Mouse (Mus musculus) testis, adult 2 months (tissue): ENCODE measurements around the gene Gbp7. TPM values are rescaled to one million over a fixed set of nuclear protein-coding genes. Genes with fewer than 3 reads are reported as not detected.

ENCODE experiments used
- H3K27ac ChIP-seq: fragments of 200-500 bp; 2 replicates; pipeline ENCODE4 v1.5.1; 2012; ENCODE audit warnings: low read depth, low read length; ENCODE audit not compliant: control insufficient read depth, insufficient read depth
- H3K27me3 ChIP-seq: fragments of 200-500 bp; 2 replicates; pipeline ENCODE4 v1.6.1; 2012; ENCODE audit warnings: mild to moderate bottlenecking, low read length, moderate library complexity; ENCODE audit not compliant: control insufficient read depth, insufficient read depth
- H3K36me3 ChIP-seq: fragments of 200-500 bp; 2 replicates; pipeline ENCODE4 v1.6.1; 2012; ENCODE audit warnings: mild to moderate bottlenecking, low read length; ENCODE audit not compliant: control insufficient read depth, insufficient read depth
- H3K4me1 ChIP-seq: fragments of 200-500 bp; 2 replicates; pipeline ENCODE4 v1.6.1; 2012; ENCODE audit warnings: low read length; ENCODE audit not compliant: control insufficient read depth, insufficient read depth
- H3K4me3 ChIP-seq: fragments of 200-500 bp; 2 replicates; pipeline ENCODE4 v1.5.1; 2012; ENCODE audit warnings: low read depth, mild to moderate bottlenecking, low read length, moderate library complexity, mixed read lengths; ENCODE audit not compliant: control insufficient read depth
- CTCF ChIP-seq: fragments of 200-500 bp; IDR thresholded peaks from 2 replicates; pipeline ENCODE4 v1.5.1; 2012; ENCODE audit warnings: low read depth, mild to moderate bottlenecking, inconsistent platforms, low read length, moderate library complexity; ENCODE audit not compliant: control insufficient read depth, insufficient read depth, insufficient replicate concordance
- POLR2A ChIP-seq: fragments of 200-500 bp; IDR thresholded peaks from 2 replicates; pipeline ENCODE4 v1.6.1; 2012; ENCODE audit warnings: low read depth, mild to moderate bottlenecking, inconsistent platforms, low read length, moderate library complexity; ENCODE audit not compliant: control insufficient read depth
- polyA plus RNA-seq: library from polyadenylated mRNA; depleted of rRNA; stranded (reverse); fragments of >200 nt; gene quantifications from 2 replicates; pipeline ENCODE4 v1.2.3, GENCODE M21; 2012; rRNA removed

Gbp7 gene
- polyA plus RNA-seq = 0.22 and 0.25 TPM in 2 replicates

DNA sequence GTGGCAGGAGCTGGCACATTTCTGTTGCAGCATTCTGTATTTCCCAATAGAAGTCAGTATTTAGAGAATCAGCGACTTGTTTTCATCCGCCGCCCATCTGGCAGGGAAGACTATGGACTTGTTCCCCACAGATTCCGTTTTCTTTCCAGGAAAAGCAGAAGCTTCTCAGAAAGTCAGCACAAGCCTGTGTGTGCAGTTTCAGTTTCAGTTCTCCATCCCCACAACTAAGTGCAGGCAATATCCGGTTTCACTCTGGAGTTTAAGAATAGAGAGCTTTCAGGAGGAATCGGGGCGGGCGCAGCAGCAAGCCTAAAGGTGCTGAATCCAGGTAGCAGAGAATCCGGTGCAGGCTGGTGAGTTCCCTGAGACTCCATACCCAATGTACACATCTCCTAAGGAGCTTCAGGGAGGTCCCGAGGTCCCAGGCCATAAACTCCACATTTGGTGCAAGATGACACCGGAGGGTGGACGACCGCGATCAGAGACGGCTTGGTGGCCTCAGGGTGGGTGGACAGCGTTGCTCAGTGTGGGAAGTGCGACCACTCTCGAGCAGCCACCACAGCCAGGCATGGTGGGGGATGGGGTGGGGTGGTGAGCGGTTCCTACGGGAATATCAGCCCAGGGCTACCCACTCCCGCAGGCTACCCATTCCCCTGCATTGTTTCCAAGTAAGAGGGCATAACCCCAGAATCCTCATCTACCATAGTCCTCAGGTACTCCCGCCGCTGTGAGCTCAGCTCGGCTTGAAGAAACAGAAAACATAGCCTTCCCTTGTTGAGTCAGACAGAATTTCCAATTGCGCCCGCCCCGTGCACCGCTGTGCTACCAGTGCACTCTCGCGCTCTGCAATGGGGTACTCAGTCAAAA is at the start of gene Gbp7:
Gbp7 (plus strand) TSS at position 256 of the 867 bp plus-strand sequence.
- H3K27ac ChIP-seq = peak within 1 kb of the TSS; percentile 34
- no peaks in the 10 kb centered on the region for H3K36me3 ChIP-seq
- H3K27me3 ChIP-seq = no peaks in the 10 kb centered on the region
- H3K4me3 ChIP-seq = peak within 1 kb of the TSS; percentile 82
- TF ChIP-seq POLR2A (no peak), CTCF (no peak)
- H3K4me1 ChIP-seq = peaks cover 2% of the 10 kb centered on the region; the same call in 1 of the 2 replicates

DNA sequence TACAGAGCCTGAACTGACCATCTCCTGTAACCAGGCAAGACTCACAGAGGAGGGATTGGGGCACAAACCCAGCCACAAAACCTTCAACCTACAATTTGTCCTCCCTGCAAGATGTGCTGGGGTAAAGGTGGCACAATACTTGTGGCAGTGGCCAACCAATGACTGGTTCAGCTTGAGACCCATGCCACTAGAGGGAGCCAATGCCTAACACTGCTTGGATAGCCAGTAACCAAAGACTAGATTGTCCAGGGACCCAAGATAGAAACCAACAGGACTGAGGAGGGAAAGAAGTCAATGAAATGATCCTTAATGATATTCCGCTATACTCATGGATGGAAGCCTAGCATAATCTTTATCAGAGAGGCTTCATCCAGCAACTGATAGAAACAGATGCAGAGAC is 39.7 kb upstream of the Gbp7 start:
- Histone ChIP-seq H3K4me1 (no peaks in the 10 kb centered on the region), H3K27me3 (no peaks in the 10 kb centered on the region), H3K4me3 (no peak overlapping the region), H3K36me3 (no peaks in the 10 kb centered on the region), H3K27ac (no peak overlapping the region)
- TF ChIP-seq CTCF (peak; percentile 62; the same call in 1 of the 2 replicates), POLR2A (no peak)

GRCm38 (mm10) chr3:142493536-142494061 is 36.5 kb upstream of the Gbp7 start, which contains the start of gene Gbp5:
TSS of gene Gbp5 (plus strand) at chr3:142493978.
- H3K27ac ChIP-seq = no peak within 1 kb of the TSS
- no peak for TF ChIP-seq POLR2A
- TF ChIP-seq CTCF = no peak
- H3K27me3 ChIP-seq = no peaks in the 10 kb centered on the region

GRCm38 (mm10) chr3:142495146-142495655 is 34.9 kb upstream of the Gbp7 start:
- H3K4me3 ChIP-seq = no peak overlapping the region
- H3K36me3 ChIP-seq = no peaks in the 10 kb centered on the region
- H3K27me3 ChIP-seq = no peaks in the 10 kb centered on the region
- TF ChIP-seq POLR2A (no peak), CTCF (no peak)
- no peaks in the 10 kb centered on the region for H3K4me1 ChIP-seq
- no peak overlapping the region for H3K27ac ChIP-seq

More at GRCm38 (mm10) chr3:142493536-142494061, 36.5 kb upstream of the Gbp7 start, which contains the start of gene Gbp5:
- Histone ChIP-seq H3K4me1 (no peaks in the 10 kb centered on the region), H3K4me3 (no peak within 1 kb of the TSS), H3K36me3 (no peaks in the 10 kb centered on the region)

GRCm38 (mm10) chr3:142496113-142497101 is 33.7 kb upstream of the Gbp7 start:
- Histone ChIP-seq H3K27ac (peak overlapping the region; percentile 14), H3K4me1 (no peaks in the 10 kb centered on the region), H3K27me3 (no peaks in the 10 kb centered on the region), H3K36me3 (no peaks in the 10 kb centered on the region), H3K4me3 (no peak overlapping the region; the same call in 1 of the 2 replicates)
- TF ChIP-seq CTCF (no peak), POLR2A (no peak)

GRCm38 (mm10) chr3:142497123-142497841 is 32.9 kb upstream of the Gbp7 start:
- no peaks in the 10 kb centered on the region for H3K4me1 ChIP-seq
- H3K27ac ChIP-seq = peak overlapping the region; percentile 14
- H3K4me3 ChIP-seq = peak overlapping the region; percentile 35; the same call in 1 of the 2 replicates
- H3K36me3 ChIP-seq = no peaks in the 10 kb centered on the region
- H3K27me3 ChIP-seq = no peaks in the 10 kb centered on the region
- TF ChIP-seq POLR2A (no peak), CTCF (no peak)

DNA sequence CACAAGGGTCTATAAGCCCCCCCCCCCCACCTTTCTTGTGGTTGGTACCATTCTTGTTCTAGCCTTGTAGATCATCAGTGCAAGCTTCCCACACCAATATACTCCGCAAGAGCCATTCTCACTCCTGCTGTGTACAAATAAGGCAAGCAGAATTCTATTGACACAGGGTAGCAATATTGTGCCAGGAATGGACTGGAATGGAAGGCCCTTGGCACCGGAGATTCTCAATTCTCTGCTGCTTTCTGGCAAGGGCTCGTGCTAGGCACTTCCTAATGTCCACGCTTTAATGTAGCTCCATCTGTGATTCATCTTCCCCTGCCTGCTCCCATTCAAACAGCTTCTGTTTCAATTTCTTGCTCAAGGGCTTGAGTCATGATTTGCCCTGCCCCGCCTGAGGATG is 31.2 kb upstream of the Gbp7 start:
- Histone ChIP-seq H3K27ac (no peak overlapping the region), H3K27me3 (no peaks in the 10 kb centered on the region), H3K4me1 (no peaks in the 10 kb centered on the region), H3K4me3 (no peak overlapping the region), H3K36me3 (no peaks in the 10 kb centered on the region)
- no peak for TF ChIP-seq CTCF
- TF ChIP-seq POLR2A = no peak
